Mouse (Mus musculus) ovary, postnatal 14 days (tissue): ENCODE data around the gene Syt2.

Source experiments
- DNase-seq: peaks from one replicate; pipeline ENCODE4 v3.0.0; 2022; ENCODE audit warnings: low spot score

The Syt2 gene

DNA sequence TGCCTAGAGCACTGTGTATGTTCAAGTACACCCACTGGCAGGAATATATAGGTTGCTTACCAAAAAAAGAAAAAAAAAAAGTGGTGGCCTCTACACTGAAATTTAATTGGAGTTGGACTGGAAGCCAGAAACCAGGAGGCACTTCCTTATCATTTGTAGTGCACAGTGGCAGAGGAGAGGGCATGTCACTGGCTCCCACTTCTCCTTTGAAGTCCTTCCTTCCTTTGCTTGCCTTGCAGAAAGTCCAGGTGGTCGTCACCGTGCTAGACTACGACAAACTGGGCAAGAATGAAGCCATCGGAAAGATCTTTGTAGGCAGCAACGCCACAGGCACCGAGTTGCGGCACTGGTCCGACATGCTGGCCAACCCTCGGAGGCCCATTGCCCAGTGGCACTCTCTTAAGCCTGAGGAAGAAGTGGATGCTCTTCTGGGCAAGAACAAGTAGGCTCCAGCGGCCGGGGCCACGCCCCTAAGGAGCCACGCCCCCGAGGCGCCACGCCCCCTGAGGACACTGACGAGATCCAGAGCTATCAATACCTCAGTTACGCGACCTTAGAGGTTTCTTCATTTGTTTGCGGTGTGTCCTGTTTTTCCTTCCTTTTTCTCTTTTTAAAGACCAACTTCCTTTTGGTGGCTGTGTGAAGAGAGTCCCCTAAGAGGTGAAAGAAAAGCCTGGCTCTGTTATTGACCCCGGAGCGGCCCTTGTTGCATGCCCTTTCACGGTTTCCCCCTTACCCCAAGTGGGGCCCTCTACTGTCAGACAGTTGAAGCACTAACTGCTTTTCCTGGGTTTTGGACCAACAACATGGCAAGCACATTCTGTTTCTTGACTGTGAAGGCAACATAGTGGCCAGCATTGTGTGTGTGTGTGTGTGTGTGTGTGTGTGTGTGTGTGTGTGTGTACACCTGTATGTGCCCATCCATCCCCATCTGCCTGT is 101.0 kb downstream of the Syt2 start:
- no peak for DNase-seq

DNA sequence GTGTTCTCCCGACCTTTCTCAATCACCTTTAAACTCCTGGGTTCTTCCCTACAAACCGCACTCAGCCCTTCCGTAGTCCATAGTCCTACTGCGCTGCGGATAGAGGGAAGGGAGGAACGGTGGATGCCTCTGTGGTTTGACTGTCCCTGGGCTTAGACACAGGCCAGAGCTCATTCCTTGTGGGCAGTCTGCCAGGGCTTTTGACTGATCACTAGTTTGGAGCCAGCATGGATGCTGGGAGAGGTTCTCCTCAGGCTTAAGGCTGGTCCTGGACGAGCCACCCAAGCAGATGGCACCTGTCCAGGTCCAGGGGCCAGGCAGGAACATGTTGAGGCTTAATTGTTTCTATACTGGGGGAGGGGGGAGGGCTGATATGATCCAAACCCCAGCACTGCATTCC is 103.4 kb downstream of the Syt2 start:
- no peak for DNase-seq

DNA sequence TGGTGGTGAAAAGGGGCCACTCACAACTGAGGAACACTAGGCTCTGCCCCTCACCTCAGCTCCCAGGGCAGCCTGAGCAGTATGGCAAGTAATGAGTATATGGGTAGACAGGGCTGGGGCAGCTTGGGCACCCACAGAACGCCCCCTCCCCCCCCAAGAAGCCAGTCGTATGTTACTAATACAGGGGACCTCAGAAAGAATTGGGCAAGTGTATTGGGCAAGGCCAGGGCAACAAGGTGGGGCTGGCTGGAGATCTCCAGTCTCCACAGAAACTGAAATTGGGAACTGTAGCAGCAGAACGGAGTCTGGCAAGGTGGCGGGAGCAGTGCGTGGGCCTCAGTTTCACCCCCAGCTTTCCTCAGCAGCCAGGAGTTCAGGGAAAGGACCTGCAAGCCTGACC is 106.0 kb downstream of the Syt2 start:
- no peak for DNase-seq

DNA sequence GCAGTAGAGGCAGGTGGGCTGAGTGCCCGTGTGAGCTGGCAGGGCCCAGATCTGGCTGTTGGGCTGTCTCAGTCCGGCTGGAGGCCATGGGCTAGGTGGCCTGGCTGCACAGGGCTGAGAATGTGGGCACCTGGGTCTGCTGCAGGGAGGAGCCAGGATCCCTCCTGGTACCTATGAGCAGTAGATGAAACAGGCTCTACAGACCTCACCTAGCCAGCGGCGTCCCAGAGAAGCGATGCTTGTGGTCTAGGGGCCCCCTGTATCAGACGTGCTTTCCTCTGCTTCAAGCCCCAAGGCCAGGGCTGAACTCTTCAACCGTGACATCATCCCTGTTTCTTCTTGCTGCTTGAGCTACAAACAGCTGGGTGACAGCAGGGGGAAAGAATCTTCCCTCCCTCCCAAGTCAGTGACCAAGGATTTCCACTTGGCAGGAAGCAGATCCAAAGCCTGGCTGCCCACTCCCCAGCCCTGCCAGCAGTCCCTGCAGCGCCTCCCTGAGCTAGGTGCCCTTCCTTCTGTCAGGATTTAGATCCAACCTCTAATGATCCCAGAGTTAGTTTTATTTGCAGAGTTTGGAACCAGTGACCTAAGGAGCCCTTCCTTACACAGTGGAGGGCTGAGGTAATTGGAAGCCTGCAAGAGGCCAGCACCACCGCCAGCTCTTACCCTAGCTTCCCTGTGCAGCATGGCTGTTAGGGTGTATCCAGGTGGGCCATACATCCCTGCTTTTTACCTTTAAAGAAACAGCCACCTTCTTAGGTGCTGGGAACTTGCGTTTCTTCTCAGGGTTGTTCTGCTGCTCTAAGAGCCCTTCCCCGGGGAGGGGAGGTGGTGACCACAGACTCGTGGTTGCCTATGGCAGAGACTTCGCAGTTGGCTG is 107.5 kb downstream of the Syt2 start:
- no peak for DNase-seq

DNA sequence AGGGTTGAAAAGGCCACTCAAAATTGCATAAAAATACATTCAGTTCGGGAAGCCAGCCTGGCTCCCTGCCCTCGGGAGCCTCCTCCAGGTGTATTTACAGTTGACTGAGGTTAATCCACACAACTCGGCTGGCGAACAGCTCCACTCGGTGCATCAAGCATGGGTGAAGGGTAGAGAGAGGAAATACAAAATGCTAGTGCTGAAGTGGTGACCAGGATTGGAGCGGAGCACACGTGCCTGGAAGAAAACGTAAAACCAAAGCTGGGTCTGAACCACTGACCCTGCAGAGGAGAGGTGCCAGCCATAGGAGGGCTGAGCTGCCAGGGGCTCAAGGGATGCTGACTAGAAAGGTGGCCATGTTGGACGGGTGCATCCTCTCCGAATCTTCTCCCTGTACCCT is 108.3 kb downstream of the Syt2 start:
- DNase-seq: no peak

GRCm38 (mm10) chr1:134755548-134756189 is 109.2 kb downstream of the Syt2 start:
- no peak for DNase-seq

- no peak for DNase-seq
Measured at GRCm38 (mm10) chr1:134756190-134756873, 109.9 kb downstream of the Syt2 start.

DNA sequence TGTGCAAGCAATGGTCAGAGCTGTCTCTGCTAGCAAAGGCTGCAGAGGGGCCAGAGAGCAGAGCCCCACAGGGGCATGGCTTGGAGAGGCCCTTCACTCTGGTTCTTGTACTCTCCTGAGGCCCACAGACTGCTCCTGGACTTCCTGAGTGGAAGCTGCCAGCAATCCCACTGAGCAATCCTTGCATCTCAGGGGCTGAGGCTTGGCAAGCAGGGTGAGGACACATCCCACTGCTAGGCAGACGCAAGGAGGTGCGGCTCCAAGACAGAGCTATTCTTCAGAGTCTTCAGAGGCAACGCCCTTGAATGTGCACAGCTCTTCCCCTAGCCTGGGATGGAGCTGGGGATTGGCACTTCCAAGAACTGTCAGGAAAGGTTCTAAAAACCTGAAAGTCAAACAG is 110.8 kb downstream of the Syt2 start:
- no peak for DNase-seq

DNA sequence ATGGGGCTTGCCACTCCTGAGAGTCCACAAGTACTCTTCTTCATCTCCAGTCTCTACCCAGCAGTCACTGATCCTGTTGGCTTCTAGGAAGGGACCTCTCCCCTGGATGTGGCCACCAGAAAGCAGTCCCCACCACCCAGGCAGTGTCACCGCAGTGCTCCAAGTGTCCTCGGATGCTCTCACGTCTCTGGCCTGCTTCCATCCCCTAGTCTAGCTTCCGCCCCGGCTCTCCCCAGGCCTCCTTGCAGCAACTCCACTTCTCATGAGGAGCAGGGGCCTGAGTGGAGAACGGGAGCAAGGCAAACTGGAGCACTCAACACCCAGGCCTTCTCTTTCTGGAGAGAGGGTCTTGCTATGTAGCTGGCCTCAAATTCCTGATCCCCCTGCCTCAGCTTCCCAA is 112.7 kb downstream of the Syt2 start:
- DNase-seq: no peak

DNA sequence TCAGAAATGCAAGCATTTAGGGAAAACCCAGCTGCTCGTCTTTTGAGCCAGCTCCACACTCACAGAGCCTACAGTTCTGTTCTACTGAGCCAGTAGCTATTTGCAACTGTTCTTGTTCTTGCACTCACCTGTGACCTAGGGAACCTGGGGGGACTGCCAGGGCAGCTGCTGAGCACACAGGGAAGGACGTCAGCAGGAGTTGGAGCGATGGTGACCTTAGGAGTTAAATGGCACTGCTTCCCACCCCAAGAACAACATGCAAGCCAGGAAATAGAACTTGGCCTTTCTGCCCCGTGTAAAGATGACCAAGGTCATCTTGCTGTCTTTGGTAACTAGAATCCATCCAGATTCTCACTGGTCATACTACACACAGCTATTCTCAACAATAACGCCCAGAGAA is 114.2 kb downstream of the Syt2 start:
- no peak for DNase-seq

GRCm38 (mm10) chr1:134761534-134761933 is 115.1 kb downstream of the Syt2 start:
- no peak for DNase-seq

DNA sequence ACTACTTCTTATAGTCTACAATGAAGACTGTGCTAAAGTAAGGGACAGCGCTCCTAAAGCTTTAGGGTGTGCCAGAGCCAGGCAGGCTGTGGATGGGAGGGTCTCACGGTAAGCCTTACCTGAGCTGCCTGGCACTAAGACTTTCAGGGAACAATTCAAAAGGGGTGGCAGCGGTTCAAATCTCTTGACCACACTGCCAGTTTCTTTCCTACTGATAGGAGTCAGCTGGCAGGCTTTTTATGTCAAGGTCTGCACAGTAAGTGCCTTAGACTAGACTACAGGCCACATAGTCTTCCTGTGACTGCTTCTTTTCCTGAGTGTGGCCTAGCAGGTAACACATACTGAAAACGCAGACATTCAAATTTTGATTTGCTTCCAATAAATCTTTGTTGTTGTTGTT is 116.8 kb downstream of the Syt2 start:
- no peak for DNase-seq

DNA sequence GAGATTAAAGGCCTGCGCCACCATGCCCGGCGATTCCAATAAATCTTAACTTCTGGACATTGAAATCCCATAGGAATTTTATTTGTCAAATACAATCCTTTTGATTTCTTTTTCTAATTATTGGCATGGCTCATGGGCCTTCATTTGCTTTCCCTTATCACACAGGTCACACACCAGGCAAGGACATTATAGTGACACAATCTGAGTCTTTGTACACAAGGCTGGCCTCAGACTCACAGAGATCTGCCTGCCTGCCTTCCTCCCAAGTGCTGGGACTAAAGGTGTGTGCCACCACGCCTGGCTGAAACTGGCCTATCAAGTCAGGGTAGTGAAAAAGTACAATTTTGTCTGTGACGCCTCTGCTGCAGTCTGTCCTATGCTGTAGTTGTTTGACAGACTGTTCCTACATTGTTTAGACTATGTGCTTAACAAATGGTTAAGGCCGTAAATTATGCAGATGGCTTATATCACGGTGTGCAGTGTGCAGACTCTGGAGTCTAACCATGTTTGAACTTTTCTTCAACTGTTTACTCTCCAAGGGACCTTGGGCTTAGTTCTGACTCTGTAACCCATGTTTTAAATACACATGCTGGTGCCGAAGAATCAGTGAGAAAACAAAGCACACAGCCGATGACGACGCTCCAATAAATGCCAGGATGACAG is 117.4 kb downstream of the Syt2 start:
- DNase-seq: no peak

- no peak for DNase-seq
Measured at GRCm38 (mm10) chr1:134764831-134765458, 118.5 kb downstream of the Syt2 start.

GRCm38 (mm10) chr1:134766448-134766847 is 120.0 kb downstream of the Syt2 start:
- no peak for DNase-seq

DNA sequence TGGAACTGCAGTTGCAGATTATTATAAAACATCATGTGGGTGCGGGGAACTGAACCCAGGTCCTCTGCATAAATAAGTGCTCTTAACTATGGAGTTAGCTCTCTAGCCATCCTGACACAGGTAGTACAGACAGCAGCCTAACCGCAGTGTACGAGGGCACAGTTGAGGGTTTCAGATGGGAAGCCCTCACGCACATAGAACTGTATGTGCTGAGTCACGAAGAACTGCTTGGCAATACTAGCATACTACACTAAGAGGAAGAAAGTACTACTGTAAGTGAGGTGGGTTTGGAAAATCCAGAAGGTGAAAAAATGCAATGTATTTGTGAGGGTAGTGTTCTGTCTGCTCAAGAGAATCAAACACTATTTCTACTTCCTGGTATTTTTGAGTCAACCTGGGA is 123.8 kb downstream of the Syt2 start:
- DNase-seq: no peak

- no peak for DNase-seq
Measured at GRCm38 (mm10) chr1:134771353-134771752, 124.9 kb downstream of the Syt2 start.

GRCm38 (mm10) chr1:134771999-134772398 is 125.5 kb downstream of the Syt2 start:
- no peak for DNase-seq

DNA sequence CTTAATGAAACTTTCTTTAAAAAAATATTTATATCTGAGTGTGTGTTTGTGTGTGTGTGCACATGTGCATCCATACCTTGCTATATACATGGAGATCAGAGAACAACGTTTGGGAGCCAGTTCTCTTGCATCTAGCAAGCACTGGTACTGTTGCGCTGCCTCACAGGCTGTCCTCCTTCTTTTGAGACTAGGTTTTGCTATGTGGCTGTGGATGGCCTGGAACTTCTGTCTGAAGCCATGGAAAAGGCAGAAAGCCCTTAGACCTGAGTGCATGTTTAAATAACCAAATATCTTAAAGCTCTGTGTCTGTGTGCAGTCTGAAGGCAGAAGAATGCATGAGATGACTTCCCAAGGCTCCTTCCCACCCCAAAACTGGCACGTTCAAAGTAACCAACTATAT is 126.3 kb downstream of the Syt2 start:
- DNase-seq: no peak

DNA sequence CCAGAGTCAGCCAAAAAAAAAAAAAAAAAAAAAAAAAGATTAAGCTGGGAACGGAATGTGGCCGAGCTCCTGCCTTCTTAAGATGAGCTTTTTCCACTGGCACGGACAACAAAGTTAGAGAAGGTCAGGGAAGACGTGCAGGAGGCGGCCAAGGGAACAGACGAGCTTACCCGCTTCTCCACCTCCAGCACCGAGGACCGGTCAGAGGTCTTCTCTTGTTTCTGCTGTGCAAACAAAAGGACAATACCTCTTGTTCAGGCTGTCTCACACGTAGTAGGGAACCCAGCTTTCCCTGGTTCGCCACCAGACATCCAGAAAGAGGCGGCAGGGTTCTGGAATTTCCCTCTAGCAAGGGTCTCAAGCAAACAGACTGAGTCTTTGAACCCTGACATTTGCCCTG is 126.8 kb downstream of the Syt2 start:
- no peak for DNase-seq

GRCm38 (mm10) chr1:134774247-134774646 is 127.8 kb downstream of the Syt2 start:
- no peak for DNase-seq
